Mouse (Mus musculus) ovary, postnatal 10 days (tissue): Measurements from ENCODE around the gene Rsl1.
"Not testable (repeated sequence)": the region's sequence is repeated elsewhere in the genome, so short reads cannot be mapped to it uniquely, and the experiment has no call there.

ENCODE experiments used
- DNase-seq: peaks from one replicate; pipeline ENCODE4 v3.0.0; 2022; ENCODE audit warnings: low spot score

Gene Rsl1

DNA sequence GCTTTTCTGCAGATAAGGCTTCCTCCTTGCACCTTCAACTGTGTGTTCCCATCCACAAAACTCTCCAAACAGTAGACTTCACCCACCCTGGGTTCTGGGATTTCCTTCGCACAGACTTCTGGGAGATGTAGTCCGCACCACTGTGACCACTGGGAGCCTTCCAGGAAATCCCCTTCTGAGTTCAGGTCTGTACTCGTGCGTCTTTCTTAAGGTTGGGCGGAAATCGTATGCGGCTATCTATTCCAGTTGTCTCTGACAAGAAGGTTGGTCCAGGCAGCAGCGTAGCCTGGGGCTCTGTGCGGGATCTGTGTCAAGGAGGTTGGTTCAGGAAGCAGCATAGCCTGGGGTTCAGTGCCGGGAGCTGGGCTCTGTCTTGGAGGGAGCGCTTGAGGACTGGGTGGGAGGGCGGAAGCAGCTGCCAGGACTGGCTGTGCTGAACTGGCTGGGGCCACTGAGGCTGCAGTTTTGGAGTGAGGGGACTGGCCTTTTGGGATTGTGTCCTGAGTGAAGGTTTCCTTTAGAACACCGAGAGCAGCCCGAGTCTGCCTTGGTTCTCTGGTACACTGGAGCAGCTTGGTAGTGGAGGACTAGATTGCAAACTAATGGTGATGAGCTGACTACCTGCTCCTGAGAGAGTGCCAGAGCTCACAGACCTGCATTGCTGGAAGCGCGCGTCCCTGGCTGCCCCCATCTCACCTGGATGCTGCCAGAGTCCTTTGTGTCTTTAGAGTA is at the start of gene Rsl1:
Gene Rsl1 (plus strand): TSS at position 192 of the 732 bp plus-strand sequence.
- peak; percentile 49 for DNase-seq

DNA sequence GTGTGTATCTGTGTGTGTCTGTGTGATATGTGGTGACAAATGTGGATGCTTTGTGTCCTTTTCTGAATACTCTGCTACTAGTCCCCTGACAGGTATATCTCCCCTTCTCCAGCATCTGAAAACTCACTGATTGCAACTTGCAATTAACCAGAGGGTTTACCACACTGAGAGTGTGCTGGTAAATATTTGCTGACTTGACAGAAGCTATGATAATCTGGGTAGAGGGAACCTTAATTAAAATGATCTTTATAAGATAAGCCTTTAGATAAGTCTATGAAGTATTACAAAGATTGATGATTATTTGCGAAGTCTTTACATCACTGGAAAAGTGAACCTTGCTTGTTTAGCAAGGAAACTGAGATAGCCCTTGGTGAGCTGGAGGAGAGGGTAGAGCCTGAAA is 48.5 kb upstream of the Rsl1 start:
- no peak for DNase-seq

DNA sequence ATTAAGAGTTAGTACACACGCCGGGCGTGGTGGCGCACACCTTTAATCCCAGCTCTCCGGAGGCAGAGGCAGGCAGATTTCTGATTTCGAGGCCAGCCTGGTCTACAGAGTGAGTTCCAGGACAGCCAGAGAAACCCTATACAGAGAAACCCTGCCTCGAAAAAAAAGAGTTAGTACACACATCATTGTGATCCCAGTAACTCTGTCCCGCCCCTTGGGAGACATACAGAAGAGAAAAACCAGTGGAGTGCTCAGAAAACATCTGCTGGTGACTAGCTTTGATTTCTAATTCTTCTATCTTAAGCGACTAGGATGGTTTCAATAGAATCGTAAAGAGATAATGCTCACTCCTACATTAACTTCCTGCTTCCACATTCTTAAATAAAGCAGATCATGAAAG is 45.5 kb upstream of the Rsl1 start:
- not testable (repeated sequence) for DNase-seq

DNA sequence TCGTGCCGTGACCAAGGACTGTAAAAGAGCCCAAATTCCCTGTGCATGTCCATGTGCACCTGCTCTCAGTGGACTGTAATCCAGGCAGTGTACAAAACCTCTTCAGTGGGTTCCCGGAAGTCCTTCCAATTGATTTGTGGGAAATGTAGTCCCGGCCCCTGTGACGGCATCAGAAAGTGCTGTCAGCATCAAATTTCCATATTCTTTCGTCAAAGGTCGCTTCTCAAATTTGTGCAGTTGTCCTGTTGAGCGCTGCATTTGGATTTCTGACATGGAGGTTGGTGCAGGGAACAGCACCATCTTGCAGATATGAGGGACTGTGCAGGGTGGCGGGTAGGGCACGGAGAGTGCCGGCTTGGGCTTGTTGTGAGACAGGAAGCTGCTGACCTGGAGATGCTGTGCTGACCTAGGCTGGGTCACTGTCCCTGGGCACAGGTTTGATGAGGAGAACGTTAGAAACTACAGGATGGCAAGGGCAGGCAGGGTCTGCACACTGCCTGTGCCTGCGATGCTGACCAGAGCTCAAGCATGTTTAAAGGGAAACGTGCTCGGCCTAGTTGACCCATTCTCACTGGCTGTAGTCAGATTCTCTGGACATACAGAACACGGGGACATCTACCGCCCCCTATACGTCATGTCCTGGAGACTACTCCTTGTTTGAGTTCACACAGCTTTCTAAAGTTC is 44.8 kb upstream of the Rsl1 start:
- DNase-seq = peak; percentile 50

DNA sequence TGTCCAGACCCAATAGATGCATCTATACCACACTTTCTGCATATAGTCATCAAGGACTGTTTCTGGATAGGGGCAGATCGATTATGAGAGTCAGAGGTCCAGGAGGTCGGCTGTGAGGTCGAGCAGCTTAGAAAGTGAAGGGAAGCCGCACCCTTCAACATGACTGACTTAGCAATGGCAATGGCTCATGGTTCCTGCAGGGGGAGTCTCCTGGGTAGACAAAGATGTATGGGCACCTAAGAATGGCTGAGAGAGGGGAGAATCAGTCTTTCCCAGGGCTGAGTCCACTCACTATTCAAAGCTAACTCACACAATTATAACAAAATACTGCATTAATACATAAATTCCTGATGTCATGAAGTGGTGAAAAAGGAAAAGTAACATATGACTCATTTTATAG is 6.9 kb upstream of the Rsl1 start:
- not testable (repeated sequence) for DNase-seq

DNA sequence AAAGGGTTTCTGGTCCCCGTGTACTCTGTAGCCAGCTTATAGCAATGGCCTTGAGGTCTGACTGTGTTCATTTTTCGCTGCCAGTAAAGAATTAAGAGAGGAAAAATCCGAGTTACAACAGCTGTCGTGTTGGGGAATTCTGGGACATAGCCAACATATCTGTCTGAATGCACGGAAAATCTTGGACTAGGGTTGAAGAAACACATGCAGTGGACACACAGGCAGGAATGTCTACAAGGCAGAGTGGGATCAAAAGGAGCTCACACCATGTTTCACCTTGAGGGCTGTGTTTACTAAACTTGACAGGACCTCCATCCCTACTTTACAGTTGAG is 707 bp downstream of the Rsl1 start:
- no peak for DNase-seq

DNA sequence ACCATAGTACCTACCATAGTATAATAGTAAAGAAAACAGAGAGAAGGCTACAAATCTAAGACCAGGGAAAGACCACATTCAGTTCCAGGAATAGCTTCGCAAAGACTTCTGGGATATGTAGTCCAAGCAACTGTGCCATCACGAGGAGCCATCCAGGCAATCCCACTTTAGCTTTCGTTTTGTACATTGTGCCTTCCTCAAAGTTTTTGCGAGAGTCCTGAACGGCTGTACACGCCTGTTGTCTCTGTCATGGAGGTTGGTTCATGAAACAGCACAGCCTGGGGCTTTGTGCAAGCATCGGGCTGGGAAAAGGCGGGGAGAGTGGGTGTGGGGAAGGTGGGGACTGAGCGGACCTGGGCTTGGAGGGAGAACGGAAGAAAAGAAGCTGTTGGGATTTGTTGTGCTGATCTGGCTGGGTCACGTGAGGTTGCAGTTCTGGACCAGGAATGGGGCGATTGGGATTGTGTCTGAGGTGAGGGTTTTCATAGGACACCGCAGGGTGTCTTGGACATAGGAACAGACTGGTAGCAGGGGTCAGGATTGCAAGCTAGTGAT is 21.4 kb downstream of the Rsl1 start, which contains the start of gene Zfp455:
Gene Zfp455 (plus strand): TSS at position 167 of the 555 bp plus-strand sequence.
- DNase-seq = peak; percentile 35

DNA sequence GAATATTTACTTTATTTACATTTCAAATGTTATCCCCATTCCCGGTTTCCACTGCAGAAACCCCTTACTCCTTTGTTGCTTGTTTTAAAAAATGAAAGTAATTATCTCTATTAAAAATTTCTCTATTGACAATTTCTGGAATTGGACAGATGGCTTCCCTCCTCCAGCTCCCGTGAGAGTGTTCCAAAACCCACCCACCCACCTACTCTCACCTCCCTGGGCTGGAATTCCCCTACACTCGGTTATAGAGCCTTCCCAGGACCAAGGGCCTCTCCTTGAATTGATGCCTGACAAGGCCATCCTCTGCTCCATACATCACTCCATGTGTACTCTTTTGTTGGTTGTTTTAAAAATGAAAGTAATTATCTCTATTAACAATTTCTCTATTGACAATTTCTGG is 28.7 kb downstream of the Rsl1 start:
- DNase-seq = no peak

DNA sequence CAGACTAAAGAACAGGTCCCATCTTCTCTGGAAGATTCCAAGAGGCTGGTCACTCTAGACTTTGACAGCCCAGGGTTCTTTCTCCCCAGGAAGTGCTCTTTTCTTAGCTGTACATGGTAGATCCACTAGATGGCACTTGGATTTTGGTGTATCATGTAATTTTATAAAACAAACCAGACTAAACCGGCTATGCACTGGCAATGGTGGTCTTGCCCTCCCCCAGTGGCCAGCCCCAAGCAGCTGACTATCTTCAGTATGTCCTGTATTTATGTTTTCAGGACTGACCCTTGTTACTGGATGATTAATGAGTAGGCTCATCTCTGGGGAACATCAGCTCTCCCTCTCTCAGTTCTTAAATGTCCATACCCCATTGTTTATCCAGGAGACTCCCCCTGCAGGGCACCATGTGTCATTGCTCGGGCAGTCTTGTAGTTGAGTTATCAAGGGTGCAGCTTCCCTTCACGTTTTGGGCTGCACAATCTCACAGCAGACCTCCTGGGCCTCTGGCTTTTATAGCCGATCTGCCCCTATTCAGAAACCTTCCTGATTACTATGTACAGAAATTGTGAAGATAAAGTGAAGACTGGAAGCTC is 41.1 kb downstream of the Rsl1 start:
- DNase-seq = no peak
